Mouse (Mus musculus) hematopoietic stem cell, adult 5-6 weeks (primary cell): Measurements from ENCODE around the gene Arl6ip4. TPM values are rescaled to one million over a fixed set of nuclear protein-coding genes. Genes with fewer than 3 reads are reported as not detected.

Source experiments
- ATAC-seq, 2 experiments: fragments of 125-278 bp in 1 of 2; replicated peaks in 1 of 2; 2 replicates each; pipeline ENCODE4 v1.8.0; 2016 to 2017; ENCODE audit warnings: inconsistent platforms in 2 of 2, mild to moderate bottlenecking in 2 of 2, moderate number of reproducible peaks in 2 of 2, low read depth in 1 of 2, moderate TSS enrichment in 1 of 2; ENCODE audit not compliant: low FRiP score in 2 of 2, poor library complexity in 2 of 2, severe bottlenecking in 2 of 2, insufficient read depth in 1 of 2, low TSS enrichment in 1 of 2
- total RNA-seq: library from RNA; stranded (forward); fragments of 172-1452, 232-1000 nt; gene quantifications from 2 replicates; pipeline ENCODE4 v1.2.3, GENCODE M21; 2017

Arl6ip4 gene
- total RNA-seq = 81.3 and 90.1 TPM in 2 replicates

DNA sequence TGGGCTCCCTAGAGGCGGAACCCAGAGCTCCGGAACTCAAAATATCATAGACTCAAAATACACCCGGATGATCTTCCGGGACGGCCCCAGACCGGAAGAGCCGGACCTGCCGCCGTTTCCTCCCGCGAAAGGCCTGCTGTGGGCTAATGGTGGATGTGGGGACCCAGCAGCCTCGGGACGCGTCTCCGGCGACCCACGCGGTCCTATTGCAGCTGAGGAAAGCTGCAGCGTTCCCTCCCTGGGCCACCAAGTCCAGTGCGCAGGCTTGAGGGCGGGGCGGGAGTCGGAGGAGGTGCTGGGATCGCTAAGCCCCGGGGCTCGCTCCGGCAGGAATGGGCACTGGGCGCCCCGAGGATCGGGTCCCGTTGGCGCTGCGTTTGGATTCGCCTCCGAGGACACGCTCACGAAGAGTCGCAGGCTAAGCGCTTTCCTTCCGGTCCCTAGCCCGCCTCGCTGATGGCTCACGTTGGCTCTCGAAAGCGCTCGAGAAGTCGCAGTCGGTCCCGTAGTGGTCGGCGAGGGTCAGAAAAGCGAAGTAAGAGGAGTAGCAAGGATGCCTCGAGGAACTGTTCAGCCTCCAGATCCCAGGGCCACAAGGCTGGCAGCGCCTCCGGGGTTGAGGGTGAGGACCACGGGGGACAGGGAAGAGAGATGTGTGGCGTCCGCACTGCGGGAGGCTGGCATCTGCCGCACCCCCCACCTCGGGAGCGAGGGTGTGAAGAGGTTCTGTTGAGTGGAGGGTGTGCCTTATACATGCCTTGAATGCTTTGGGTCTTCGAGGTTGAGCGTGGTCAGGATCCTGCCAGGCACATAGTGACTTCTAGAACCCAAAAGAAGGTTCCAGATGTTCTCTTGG, at the start of gene Arl6ip4:
Gene Arl6ip4 (plus strand): TSS at position 100 of the 856 bp plus-strand sequence.
- ATAC-seq = peak in 1 of 2 experiments; percentile 11; a peak in 1 of 4 replicates

DNA sequence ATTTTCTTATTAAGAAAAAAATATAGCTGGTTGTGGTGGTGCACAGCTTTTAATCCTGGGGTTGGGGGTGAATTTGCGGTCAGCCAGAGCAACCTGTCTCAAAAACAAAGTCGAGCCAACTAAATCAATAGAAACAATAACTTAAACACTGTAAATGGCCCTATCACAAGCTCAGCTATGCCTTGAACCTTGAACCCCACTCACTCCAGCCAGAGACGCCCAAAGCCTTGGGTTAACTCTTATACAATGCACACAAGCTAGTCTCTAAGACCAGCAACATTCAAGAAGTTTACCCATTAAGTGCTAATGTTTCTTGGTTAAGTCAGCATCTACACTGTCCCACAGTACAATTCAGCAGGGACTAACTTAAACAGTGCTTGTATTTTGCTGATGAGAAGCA, 46.2 kb upstream of the Arl6ip4 start:
- ATAC-seq = no peak

DNA sequence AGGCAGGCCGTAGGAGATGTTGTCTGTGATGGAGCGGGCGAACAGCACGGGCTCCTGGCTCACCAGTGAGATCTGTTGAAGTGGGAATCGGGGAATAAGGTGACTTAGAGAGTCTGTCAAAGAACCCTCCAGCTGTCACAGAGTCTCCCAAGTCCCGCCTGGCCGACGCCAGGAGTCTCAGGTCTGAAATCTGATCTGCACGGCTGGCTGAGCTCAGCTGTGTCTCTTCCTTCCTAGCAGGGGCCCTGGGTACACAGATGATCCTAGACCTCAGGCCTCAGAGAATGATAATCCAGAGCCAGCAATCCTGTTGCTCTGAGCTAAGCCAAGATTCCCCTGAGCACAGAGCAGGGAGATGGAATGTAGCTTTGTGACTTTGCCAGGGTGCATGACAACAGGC, 42.2 kb upstream of the Arl6ip4 start:
- ATAC-seq = no peak

DNA sequence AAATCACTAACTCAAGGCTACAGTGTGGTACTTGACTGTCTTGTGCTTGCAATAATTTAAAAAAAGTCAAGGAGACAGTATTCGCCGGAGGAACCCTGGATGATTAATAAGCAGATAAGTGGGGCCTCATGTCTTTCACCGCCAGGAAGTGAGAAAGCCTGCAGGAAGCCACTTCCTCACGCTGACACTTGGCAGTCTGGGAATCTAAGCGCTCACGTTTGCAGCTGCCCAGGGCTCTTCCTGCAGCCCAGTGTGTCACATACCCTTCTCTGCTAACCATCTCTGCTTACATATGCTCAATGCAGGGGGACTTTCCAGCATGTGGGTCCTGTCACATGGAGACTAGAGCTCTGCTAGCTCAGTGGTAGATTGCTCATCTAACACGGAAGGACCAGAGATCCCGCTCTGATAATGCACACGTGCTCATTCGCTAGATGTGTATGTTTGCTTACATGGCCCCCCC, 41.0 kb upstream of the Arl6ip4 start:
- ATAC-seq = peak; percentile 43 to 62

DNA sequence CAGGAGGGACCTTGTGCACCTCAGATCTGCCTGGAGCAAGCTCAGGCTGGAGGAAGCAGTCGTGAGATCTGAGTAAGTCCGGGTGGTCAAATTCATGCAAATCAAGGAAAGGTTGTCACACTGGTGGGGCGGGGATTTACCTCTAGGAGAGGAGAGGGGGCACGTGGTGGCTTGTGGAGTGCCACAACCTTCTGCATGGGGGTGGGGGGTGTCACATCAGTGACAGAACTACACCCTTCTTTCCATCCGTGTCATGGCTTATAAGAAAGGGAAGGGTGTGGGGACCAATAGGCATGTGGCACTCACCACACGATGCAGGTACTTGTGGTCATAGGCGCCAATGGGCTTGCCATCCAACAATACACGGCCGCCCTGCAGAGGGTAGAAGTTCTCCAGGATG, 40.2 kb upstream of the Arl6ip4 start:
- peak in 1 of 2 experiments; percentile 8; a peak in 1 of 4 replicates for ATAC-seq

DNA sequence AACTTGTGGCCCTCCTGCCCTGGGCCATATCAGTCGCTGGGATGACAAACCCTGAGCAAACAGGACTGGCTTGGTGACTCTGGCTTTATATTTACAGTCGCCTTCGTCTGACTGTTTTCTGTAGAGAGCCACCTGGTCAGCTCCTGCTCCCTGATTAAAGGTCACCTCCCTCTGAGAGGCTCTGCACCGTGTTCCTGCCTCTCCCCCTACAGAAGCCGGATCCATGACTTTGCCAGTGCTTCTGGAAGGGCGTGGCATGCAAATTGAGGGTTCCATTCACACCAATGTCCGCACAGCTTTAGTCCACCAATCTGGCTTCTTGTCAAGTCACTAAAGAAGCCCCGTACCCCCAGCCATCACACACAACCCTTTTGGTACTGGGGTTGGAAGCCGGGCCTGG, 39.3 kb upstream of the Arl6ip4 start:
- no peak for ATAC-seq

DNA sequence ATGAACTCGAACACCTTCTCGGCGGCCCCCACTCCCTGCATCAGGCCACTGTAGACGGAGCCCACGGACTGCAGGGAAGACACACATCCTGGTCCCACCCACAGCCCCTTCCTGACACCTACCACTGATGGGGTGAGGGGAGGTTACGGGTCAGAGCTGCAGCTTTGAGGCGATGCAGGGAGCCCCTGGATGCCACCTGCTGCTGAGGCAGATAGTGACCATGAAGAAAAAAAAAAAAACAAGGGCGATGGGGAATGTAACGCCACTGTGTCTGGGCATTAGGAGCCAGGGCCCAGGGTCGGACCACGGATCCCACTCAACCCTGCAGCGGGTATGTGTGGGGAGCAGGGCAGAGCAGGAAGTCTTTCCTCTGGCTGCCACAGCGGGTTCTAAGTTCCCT, 38.6 kb upstream of the Arl6ip4 start:
- no peak for ATAC-seq

DNA sequence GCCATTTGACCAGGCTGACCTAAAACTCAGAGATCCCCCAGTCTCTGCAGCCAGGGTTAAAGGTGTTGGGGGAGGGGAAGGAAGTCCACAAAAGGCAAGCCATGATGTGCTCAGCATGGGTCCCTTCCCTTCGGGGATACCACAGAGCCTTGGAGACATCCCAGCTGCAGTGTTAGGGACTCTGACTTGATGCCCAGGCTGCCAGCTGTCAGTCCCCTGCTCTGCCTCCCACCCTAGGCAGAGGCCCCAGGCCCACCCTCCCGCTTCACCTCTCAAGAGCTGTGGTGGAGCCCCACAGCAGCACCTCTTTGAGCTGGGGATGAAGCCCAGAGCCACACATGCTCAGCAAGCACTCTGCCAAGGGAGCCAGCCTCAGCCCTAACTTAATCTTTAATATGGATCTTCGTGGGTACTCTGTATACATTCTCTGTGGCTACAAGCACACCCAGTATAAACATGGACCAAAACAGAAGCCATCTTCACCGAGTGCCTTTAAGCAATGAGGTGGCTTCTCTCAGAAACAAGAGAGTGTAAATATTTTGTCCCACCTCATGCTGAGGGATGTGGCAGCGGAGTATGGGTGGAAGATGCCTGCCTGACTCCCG, 37.9 kb upstream of the Arl6ip4 start:
- no peak for ATAC-seq

DNA sequence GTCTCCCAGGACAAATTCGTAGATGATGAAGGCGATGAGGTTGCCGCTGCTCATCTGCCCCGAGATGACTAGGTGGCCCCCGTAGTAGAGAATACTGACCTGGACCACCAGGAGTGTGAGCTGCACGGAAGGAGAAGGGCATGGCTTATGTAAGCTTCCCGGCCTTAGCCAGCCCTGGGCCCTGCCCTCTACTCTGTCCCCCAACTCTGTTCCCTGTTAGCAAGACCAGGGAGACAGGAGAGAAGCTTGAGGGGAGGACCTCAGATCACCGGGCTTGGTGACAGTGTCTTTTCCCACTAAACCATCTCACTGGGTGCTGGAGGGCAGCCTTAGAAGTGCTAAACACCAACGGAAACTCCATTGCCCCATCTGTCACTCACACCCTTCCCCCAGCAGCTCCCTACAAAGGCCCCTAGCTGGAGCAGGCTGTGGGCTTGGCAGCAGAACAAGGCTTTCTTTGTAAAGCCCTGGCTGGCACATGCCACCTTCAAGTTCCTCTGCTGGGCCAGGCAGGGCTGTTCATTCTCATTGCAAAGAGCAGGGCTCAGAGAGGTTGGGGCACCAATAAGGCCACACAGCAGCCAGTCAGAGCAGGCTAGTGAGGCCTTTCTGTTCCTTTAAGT, 37.0 kb upstream of the Arl6ip4 start:
- peak; percentile 38 to 51; a peak in 3 of 4 replicates for ATAC-seq

DNA sequence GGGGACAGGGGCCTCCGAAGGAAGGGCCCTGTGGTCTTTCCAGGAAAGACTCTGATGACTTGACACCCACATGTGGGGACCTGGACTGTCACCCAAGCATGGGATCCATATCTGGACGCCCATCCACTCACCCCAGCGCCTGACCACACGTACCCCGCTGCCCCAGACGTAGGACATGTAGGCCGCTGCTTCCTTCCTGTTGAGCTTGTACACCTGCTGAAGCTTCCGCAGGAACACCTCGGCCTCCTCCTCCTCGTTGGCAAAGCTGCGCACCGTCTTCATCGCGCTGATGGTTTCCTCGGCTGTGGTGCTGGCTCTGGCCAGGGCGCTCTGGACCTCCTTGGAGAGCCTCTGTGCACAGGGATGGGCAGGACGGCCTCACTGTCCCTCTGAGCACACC, 36.0 kb upstream of the Arl6ip4 start:
- ATAC-seq = peak in 1 of 2 experiments; percentile 4; a peak in 1 of 4 replicates

DNA sequence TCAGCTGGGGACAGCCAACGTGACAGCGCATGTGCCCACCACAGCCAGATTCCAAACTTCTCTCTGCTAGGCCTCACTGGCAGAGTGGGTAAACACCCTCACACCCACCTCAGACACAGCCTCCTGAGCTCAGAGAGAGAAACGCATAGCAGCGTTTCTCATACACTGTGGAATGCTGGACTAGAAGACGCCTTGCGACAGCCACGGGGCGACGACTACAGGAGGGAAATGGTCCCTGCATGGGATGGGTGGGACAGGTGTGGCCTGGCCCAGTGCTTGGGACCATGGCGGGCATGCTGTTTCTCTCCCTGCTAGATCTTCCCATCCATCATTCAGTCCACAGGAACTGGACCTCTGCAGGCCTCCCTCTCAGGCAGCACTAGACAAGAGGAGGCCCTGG, 33.4 kb upstream of the Arl6ip4 start:
- no peak for ATAC-seq

DNA sequence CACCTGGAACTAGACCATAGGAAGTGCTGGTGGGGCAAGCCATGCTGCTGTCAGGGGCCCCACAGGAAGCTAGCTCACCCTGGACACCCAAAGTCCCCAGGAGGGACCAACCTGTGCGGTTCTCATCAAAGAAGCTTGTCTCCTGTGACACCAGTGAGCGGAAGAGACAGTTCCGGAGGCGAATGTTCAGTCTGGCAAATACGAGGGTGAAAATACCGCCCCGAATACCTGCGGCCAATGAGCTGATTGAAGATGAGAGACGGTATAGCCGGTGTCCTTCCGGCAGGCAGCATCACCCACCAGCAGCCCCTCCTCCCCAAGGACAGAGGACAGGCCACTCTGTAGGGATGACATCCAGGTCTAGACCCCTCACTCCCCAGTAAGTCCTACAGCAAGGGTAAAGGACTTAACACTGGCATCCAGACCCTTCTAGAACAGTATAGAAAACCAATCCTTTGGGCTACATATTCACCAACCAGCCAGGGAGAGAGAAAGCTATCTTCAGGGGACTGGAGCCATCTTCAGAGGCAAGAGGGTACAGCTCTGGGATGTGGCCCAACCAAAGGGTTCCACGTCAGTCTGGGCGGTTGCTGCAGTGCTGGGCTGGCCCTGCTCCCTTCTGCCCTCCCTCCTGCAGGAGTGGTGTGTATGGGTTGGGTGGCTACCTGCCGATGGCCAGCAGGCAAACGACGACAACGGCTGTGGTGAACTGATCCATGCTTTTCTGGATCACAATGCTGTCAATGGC, 32.8 kb upstream of the Arl6ip4 start:
- ATAC-seq = no peak

DNA sequence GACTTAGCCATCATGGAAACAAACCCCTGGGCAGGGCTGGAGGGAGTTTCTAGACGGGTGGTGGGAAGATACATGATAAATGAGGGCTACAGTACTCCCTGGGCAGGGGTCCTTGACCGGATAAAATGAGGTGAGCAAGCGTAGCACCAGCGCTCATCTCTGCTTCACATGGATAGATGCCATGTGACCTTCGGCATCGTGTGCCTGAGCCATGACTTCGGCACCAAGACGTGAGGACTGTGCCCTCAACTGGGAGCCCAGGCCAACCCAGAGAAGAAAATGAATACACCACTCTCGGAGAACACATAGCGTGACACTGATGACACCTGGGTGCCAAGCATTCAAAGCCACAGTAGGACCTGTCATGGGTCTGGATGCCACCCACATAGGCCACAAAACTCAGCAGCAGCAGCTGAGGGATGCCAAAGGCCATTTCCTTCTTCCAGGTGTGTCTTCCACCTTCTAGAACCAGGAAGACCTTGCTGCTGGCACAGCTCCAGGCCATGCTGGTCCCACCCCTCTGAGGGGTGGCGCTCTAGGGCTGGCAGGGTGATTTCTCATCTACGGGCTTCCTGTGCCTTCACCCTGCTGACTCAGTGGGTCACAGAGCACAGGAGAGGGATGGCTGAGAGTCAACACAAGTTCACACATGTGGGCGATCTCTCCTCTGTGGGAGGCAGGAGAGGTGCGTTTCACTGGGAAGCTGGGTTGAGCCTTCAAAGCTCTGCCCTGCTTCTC, 31.9 kb upstream of the Arl6ip4 start:
- ATAC-seq = no peak

DNA sequence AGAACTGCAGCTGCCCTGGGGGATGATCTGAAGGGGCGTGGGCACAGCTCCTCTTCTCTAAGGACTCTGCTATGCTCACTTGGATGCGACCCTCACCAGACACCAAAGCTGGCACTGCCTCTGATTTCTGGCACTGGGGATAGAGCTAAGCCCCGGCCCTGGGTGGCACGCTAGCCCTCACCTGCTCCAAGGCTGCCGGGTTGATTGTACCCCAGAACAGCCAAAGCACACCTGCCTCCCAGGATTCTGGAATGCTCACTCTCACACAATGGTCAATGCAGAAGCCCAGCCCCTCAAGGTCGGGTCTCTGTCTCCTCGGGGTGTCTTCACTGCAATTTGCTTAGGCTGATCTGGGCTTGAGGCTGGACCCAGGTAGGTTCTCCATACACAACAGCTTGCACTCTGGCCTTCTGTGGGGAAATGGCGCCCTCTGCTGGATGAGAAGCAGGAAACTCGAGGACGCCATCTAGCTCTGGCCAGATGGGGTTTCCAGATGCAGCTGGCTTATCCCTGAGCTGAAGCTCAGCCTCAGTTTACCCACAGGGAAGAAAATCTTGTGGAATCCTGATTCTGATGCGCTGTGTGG, 31.2 kb upstream of the Arl6ip4 start:
- peak; percentile 65 to 71; a peak in 3 of 4 replicates for ATAC-seq

DNA sequence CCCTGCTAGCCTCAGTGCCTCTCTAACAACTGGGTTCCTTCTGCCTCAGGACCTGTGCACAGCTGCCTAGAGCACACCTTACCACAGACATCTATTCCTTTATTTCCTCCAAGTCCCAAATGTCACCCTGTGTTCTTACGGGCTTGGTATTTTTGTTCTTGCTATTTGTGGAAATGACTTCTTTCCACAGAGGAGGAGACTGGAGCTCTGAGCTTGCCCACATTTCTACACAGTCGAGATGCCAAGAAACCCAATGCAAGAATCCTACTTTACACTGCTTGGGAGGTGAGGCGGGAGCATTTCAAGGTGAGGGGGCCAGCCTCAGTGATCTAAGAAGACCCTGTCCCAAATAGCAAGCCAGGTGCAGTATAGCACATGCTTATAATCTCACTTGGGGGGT, 30.4 kb upstream of the Arl6ip4 start:
- ATAC-seq = no peak

DNA sequence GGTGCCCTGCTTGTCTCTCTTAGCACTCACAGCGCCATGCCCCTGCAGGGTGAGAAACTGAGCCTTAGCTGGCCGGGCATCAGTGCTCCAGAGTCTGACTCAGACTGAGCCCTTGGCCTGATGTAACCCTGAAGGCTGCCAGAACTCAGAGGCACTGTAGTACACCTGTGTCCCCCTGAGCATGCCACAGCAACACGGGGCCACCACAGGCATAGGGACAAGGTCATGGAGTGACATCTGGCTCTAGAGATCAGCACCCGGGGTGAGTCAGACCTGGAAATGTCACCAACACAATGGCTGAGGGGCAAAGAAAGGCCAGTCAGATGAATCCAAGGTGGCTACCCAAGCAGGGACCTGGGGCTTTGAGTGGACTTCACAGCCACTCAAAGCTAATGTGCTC, 29.0 kb upstream of the Arl6ip4 start:
- no peak for ATAC-seq

DNA sequence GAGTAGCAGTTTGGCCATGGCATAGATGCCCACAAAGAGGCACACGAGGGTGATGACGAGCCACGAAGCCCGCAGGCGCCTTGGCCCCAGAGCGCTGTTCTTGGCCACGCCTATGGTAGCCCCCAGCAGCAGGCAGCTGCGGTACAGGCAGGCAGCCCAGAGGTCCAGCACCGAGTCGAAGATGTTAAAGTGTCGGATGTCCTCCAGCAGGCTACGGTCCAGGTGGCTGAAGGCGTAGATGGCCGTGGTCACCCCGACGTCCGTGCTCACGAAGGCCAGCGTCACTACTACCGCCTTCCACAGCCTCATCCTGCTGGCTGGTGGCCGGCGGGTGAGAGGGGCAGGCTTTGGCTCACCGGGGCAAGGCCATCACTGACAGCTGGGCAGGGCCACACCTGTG, 26.0 kb upstream of the Arl6ip4 start:
- no peak for ATAC-seq
